Mouse (Mus musculus) thymus, postnatal 25 days (tissue): ENCODE measurements around the gene Rgl2.

Source experiments
- DNase-seq: peaks from one replicate; pipeline ENCODE4 v3.0.0; 2022

Rgl2 gene

DNA sequence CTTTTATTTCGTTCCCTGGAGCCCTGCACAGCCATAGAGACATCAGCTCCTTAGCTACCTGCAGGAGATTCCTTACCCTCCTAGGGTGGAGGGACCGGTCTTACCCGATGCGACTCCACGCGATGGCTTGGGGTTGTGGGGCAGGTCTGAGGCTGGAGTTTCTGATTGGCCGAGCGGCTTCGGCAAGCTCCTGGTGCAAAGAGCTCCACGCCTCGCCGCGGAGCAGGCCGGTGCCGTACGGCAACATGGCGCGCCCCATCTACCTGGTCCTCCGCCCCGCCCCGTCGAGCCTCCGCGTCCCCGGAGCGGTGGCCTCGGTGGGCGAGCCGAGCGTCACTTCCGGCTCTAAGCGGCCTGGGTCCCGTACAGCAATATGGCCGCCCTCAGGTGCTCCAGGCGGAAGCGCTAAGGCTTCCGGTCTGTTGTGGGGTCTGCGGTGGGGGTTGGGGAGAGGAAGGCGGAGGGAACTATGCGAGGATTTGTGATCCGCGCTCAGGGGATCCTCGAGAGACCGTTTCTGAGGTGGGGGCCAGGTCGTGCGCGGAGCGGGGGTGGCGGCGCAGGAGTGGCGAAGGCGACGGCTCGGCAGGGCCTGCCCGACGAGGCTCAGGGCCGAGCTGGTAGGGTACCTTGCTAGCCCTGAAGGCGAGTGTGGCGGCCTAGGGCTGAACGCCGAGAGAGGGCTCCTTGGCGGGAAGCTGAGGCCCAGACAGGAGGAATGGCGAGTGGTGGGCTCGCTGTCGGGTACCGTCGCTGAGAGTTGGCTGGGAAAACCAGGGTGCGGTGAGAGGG, 20.1 kb upstream of the Rgl2 start, which contains the start of gene Daxx:
TSS of gene Daxx (plus strand) at position 338 of the 792 bp plus-strand sequence.
- DNase-seq: peak; percentile 99

GRCm38 (mm10) chr17:33909869-33910250, 19.5 kb upstream of the Rgl2 start:
- peak; percentile 60 for DNase-seq

GRCm38 (mm10) chr17:33910346-33911051, 18.8 kb upstream of the Rgl2 start:
- DNase-seq: no peak

DNA sequence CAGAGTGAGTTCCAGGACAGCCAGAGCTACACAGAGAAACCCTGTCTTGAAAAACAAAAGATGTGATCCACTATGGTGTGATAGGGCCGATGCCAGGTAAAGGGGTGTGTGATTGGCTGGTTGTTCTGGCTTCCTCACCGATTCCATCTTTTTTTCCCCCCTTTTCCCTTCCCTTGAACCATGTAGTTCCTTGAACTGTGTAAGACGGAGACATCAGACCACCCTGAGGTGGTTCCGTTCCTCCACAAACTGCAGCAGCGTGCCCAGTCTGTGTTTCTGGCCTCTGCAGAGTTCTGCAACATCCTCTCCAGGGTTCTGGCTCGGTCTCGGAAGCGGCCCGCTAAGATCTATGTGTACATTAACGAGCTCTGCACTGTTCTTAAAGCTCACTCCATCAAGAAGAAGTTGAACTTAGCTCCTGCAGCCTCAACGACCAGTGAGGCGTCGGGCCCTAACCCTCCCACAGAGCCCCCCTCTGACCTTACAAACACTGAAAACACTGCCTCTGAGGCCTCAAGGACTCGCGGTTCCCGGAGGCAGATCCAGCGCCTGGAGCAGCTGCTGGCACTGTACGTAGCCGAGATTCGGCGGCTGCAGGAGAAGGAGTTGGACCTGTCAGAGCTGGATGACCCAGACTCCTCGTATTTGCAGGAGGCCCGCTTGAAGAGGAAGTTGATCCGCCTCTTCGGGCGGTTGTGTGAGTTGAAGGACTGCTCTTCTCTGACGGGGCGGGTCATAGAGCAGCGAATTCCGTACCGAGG, 18.1 kb upstream of the Rgl2 start:
- DNase-seq: no peak

- no peak for DNase-seq
Observed at GRCm38 (mm10) chr17:33911813-33912414, 17.4 kb upstream of the Rgl2 start.

DNA sequence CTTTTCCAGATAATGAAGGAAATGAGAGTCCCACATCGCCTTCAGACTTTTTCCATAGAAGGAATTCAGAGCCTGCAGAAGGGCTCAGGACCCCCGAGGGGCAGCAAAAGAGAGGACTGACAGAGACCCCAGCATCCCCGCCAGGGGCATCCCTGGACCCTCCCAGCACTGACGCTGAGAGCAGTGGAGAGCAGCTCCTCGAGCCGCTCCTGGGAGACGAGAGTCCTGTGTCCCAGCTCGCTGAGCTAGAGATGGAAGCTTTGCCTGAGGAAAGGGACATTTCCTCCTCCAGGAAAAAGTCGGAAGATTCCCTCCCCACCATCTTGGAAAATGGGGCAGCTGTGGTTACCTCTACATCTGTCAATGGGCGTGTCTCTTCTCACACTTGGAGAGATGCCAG, 16.1 kb upstream of the Rgl2 start:
- DNase-seq: no peak

DNA sequence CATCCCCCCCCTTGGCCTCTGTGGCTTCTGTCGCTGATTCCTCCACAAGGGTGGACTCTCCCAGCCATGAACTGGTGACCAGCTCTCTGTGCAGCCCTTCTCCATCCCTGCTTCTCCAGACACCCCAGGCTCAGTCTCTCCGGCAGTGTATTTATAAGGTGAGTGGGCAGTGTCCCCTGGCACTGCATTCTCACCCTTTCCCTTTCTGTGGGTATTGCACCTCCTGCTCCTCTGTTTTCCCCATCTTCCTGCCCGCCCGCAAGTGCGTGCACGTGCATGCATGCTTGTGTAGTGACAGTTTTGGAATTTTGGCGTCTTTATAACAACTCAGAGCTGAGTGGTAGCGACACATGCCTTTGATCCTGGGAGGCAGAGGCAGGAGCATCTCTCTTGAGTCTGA, 15.4 kb upstream of the Rgl2 start:
- DNase-seq: no peak

DNA sequence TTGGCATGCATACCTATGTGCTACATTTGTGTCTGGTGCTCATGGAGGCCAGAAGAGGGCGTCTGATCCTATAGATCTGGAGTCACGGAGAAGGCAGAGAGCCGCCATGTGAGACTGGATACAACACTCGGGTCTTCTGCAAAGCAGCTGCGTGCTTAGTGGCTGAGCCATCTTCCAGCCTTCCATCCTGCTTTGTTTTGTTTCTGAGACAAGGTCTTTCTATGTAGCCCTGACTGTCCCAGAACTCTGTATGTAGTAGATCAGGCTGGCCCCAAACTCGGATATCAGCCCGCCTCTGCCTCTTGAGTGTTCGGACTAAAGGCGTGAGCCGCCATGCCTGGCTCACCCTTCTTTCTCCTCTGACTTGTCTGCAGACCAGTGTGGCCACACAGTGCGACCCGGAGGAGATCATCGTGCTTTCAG, 14.4 kb upstream of the Rgl2 start:
- no peak for DNase-seq

GRCm38 (mm10) chr17:33915671-33916250, 13.6 kb upstream of the Rgl2 start, which contains the start of the genes Tapbp and Zbtb22:
Tapbp (plus strand) TSS chr17:33915899.
Zbtb22 (plus strand) TSS chr17:33915904.
- peak; percentile 94 for DNase-seq

GRCm38 (mm10) chr17:33916294-33916693, 13.0 kb upstream of the Rgl2 start:
- peak; percentile 80 for DNase-seq

GRCm38 (mm10) chr17:33916847-33917655, 12.3 kb upstream of the Rgl2 start:
- DNase-seq: no peak

GRCm38 (mm10) chr17:33917656-33918292, 11.6 kb upstream of the Rgl2 start:
- no peak for DNase-seq

GRCm38 (mm10) chr17:33918293-33919203, 10.8 kb upstream of the Rgl2 start:
- DNase-seq: no peak

DNA sequence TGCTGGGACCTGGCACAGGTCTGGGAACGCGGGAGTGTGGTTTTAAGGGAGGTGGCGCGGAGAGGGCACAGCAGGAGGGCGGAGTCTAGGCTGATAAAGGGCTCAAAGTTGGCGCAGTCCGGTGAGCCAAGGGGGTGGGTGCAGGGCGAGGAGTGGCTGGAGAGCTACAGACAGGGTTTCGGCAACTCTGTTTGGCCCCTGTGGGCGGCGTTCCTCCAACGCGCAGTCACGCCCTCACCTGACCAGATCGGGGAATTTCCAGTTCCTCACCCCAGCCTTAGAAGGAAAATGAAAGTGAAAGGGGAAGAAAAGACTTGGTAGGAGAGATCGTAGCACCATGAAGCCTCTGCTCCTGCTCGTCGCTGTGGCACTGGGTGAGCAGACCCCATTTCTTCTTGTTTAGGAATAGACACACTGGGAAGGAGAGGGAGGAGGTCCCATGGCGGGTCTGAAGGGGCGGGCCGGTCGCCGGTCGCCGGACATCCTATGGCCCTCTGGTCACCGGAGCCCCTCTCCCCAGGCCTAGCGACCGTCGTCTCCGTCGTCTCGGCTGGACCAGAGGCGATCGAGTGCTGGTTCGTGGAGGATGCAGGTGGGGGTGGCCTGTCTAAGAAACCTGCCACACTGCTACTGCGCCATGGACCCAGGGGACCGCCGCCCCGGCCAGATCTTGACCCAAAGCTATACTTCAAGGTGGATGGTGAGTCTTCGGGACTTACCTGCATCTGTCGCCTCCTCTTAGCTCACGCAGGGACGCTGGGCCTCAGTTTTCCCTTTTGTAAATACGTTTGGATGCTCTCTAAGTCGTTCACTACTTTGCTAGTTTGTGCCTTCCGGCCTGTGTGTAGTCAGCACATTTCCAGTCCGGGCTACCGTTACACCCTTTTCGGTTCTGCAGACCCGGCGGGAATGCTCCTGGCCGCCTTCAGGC, 9.7 kb upstream of the Rgl2 start:
- DNase-seq: peak; percentile 80

DNA sequence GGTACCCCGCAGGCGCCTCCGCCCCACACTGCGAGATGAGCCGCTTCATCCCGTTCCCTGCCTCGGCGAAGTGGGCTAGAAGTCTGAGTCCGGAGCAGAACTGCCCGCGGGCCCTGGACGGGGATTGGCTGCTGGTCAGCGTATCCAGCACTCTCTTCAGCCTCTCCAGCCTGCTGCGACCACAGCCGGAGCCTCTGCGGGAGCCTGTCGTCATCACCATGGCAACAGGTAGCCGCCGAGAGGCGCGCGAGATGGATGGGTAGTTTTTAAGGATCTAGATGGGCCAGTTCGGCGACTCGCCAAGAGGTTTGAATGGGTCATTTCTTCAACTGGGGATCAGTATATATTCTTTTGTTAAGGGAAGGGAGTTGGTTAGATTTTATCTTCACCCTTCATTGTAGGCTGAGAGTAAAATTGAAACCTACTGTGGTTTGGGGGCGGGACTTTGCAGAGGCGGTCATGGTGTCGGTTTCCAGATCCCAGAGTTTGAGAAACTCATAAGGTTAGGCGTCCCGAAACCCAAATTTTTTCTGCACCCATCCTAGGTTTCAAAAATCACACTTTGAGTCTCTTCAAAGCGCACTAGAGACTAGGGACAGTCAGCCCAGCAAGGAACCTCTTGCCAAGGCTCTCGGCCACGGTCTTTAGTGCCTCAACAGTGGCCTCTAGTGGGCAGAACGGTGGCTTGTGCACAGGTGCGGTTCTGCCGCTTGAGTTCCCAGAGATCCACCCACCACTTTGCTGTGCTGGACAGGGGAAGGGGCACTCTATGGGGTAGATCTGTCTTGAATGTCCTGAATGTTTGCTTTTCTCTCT, 8.9 kb upstream of the Rgl2 start:
- peak; percentile 88 for DNase-seq

- no peak for DNase-seq
Observed at GRCm38 (mm10) chr17:33921361-33921760, 8.0 kb upstream of the Rgl2 start.

DNA sequence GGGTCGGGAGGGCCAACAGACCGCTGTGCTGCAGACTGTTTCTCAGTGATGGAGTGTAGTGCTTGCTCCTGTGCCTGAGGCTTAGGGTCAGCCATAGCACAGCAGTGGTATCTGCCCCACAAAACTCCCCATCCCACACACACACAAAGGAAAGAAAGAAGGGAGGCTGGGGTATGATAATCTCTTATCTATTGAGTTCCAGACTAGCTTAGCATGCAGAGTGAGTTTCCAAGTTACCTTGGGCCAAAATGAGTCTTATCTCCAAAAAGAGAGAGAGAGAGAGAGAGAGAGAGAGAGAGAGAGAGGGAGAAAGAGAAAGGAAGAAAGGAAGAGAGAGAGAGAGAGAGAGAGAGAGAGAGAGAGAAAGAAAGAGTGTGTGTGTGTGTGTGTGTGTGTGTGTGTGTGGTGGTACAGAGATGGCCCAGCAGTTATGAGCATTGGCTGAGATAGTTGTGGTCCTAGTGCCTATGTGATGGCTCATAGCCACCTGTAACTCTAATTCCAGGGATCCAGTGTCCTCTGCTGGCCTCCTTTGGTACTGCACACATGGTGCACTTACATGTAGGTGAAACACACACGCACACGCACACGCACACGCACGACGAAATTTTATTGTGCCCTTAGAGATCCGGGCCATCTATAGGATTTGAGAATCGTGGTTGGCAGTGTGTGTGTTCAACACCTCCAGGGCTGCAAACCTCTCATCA, 4.6 kb upstream of the Rgl2 start:
- peak; percentile 63 for DNase-seq
